Mouse (Mus musculus) neutrophil, adult 59 days (primary cell): ENCODE measurements around the gene Gxylt2. TPM values are rescaled to one million over a fixed set of nuclear protein-coding genes. Genes with fewer than 3 reads are reported as not detected.

Source experiments
- total RNA-seq, 2 experiments: library from RNA; stranded (reverse); gene quantifications; 1 replicate in 1 of 2; 2 replicates in 1 of 2; pipeline ENCODE4 v1.2.4; 2023

Gene Gxylt2
- under 1 TPM in 1 of 2 experiments, not detected in 1; 0.11 TPM for total RNA-seq

DNA sequence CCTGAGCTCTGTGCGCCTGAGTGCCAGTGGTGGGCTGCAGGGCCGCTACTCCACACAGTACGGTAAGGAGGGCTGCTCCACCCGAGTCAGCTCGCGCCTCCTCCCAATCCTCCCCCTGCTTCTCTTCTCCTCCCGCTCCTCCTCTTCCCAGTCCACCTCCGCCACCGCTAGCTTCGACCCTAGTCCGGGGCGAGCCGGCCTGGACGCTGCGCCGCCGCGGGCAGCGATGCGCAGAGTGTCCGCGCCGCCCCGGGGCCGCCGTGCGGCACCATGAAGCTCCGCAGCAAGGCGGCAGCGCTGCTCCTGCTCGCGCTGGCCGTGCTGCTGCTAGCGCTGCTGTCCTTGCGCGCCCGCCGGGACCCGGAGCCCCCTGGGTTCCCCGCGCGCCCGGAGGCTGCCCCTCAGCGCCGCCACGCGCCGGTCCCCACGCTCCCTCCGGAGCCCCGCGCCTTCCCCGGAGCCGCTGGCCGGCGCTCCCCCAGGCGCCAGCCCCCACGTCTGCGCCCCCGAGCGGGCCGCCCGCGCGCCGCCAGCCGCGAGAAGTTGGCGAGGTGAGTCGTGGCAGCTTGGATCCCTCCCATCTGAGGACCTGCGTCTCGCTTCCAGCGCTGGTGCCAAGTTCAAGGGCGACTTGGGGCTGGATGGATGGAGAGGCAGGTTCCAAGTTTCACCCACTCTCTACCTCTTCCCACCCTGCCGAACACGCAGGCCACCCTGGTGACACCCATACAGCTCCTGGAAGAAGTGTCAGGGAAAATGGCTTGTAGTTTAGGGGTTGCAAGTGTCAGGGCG is at the start of gene Gxylt2:
Gxylt2 (plus strand) TSS at position 161 of the 792 bp plus-strand sequence.

DNA sequence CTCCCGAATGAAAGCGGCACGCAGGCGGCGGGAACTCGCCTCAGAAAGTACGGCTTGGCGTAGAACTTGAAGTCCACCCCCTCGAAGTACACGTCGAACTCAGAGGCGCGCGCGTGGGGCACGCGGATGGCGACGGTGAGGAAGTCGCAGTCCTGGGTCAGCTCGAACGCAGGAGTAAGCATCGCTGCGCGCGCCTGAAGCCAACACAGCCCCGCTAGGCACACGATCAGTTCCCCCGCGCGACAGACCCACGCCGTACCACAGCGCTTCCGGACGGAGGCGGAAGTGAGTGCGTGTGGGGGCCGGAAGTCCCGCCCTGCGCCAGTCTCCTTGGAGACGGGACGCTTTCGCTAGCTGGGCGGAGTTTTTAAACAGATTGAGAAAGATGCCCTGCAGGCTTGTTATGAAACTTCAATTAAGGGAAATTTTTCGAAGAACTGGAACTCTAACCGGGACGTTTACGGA is 33.6 kb upstream of the Gxylt2 start, which contains the start of gene Shq1:
Shq1 (minus strand) TSS at position 278 of the 465 bp plus-strand sequence.

DNA sequence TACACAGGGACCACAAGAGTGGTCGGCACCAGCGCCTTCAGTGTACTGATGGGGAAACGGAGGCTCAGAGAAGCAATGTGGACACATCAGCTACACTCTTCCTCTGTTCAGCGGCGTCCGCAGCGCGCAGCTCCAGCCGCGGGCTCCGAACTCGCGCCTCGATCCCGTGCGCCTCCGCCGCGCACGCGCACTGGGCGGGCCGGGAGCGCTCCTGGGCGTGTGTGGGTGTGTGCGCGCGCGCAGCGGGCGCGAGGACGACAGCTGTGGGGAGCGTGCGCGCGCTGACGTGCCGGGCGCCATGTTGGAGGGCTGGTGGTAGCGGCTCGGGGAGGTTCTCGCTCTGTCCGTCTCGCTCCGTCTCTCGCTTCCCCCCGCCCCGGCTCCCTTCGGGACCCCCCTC is 128.8 kb downstream of the Gxylt2 start, which contains the start of gene Ppp4r2:
Ppp4r2 (plus strand) TSS at position 268 of the 400 bp plus-strand sequence.

Other genes starting within 250 kb of the Gxylt2 start
- gene Shq1, start 33.6 kb upstream of the Gxylt2 start, total RNA-seq, result 1 to 10 TPM; 3.8 to 3.9 TPM
- 10 to 100 TPM; 55.6 to 58.1 TPM for gene Ppp4r2, start 128.9 kb downstream of the Gxylt2 start, total RNA-seq